Mouse (Mus musculus) CD8-positive naive resting alpha-beta T cell, adult 57 days (primary cell): ENCODE measurements around the gene Olfr195. TPM values are rescaled to one million over a fixed set of nuclear protein-coding genes. Genes with fewer than 3 reads are reported as not detected.

Experiments
- total RNA-seq: library from RNA; stranded (reverse); gene quantifications from one replicate; pipeline ENCODE4 v1.2.4, GENCODE M21; 2023

Olfr195 gene
- not detected for total RNA-seq

DNA sequence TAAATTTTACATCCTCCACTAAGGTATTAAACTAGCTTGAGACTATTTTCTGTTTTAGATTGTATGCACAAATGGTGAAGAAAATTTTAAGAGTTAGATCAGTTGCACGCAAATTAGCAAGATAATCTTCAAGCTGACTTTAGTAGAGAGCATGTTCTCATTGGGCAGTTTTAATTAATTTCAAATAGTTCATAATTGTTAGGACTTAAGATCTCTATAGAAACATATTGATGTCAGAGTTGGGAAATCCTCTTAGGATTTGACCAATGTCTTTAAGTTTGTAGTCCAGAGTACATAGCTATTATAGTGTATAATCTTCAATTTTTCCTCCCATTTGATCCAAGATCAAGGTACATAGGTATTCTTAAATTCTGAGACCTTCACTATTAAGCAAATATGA is at the start of gene Olfr195:
TSS of gene Olfr195 (plus strand) at position 301 of the 400 bp plus-strand sequence.

DNA sequence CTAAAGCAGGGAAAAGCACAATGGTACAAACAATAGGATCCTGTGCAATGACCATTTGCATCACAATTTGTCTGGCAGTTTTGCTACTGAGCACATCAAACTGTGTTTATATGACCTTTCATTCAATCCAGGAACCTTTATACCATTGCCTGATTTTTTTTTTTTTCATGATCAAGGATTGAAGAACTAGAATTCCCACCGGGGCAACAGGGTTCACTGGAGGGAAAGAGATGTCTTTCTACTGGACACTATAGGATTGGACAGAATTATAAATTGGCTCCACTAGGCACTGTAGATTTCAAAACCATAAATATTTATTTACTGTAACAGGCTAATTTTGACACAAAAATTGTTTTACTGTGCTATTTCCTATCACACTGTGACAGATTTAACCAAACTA is 35.1 kb upstream of the Olfr195 start, which contains the start of gene Olfr193:
TSS of gene Olfr193 (minus strand) at position 101 of the 400 bp plus-strand sequence.

GRCm38 (mm10) chr16:59120969-59121368 is 25.9 kb upstream of the Olfr195 start, which contains the start of gene Olfr194:
Gene Olfr194, minus strand, starts transcription at chr16:59121069.

DNA sequence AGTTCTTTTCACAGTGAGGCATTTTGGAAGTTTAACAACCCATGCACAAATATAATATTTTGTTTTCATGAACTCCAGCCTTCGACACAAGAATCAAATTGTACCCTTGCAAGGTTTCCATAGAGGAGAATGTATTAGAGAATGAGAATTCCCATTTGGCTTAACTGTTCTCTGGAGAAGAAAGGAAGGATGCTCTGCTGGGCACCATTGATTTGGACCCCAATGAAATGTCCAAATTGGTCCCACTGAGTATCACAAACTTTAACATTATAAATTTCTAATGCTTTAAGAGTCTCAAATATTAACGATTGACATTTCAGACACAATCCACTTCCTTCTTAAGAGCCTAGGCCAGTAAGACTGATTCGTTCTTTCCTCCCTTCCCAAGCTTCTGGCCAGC is 23.5 kb downstream of the Olfr195 start, which contains the start of gene Olfr196:
TSS of gene Olfr196 (minus strand) at position 101 of the 400 bp plus-strand sequence.

Other genes with a start within 250 kb of the Olfr195 start
- gene Olfr181, start 218.3 kb upstream of the Olfr195 start, total RNA-seq, result not detected
- gene Olfr180, start 217.7 kb upstream of the Olfr195 start, total RNA-seq, result not detected
- not detected for gene Olfr183, start 151.7 kb upstream of the Olfr195 start, total RNA-seq
- gene Olfr186, start 116.8 kb upstream of the Olfr195 start, total RNA-seq, result not detected
- not detected for gene Olfr187, start 107.3 kb upstream of the Olfr195 start, total RNA-seq
- gene Olfr190, start 69.0 kb upstream of the Olfr195 start, total RNA-seq, result not detected
- gene Olfr191, start 57.2 kb upstream of the Olfr195 start, total RNA-seq, result not detected
- gene Olfr193, start 35.2 kb upstream of the Olfr195 start, total RNA-seq, result not detected
- not detected for gene Olfr194, start 26.0 kb upstream of the Olfr195 start, total RNA-seq
- not detected for gene Olfr196, start 23.4 kb downstream of the Olfr195 start, total RNA-seq
- not detected for gene Olfr198, start 56.5 kb downstream of the Olfr195 start, total RNA-seq
- gene Olfr199, start 72.7 kb downstream of the Olfr195 start, total RNA-seq, result not detected
- gene Olfr201, start 125.6 kb downstream of the Olfr195 start, total RNA-seq, result not detected
- not detected for gene Olfr202, start 139.7 kb downstream of the Olfr195 start, total RNA-seq
- gene Olfr203, start 151.8 kb downstream of the Olfr195 start, total RNA-seq, result not detected
- not detected for gene Olfr204, start 171.2 kb downstream of the Olfr195 start, total RNA-seq
- gene Olfr205, start 184.1 kb downstream of the Olfr195 start, total RNA-seq, result not detected
- gene Olfr206, start 202.2 kb downstream of the Olfr195 start, total RNA-seq, result not detected
- not detected for gene Olfr209, start 216.9 kb downstream of the Olfr195 start, total RNA-seq